Mouse (Mus musculus): Measurements from ENCODE around the gene Prm1.
"Not testable (repeated sequence)": the region's sequence is repeated elsewhere in the genome, so short reads cannot be mapped to it uniquely, and the experiment has no call there.

Gene Prm1

DNA sequence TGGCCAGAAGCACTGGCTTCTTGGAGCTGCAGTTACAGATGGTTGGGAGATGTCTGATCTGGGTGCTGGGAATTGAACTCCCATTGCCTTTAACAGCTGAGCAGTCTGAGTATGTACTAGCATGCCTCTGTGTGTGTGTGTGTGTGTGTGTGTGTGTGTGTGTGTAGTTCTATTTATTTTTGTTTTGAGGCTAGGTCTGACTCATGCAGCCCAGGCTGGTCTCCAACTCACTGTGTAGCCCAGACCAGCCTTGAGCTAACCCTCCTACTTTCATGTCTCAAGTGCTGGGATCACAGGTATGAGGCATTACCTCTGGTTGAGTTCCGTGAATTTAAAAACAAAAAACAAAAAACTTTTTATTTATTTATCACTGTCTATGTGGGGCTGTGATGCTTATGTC, 18.9 kb upstream of the Prm1 start:
- ATAC-seq (ENCODE audit: low TSS enrichment) = no peak

DNA sequence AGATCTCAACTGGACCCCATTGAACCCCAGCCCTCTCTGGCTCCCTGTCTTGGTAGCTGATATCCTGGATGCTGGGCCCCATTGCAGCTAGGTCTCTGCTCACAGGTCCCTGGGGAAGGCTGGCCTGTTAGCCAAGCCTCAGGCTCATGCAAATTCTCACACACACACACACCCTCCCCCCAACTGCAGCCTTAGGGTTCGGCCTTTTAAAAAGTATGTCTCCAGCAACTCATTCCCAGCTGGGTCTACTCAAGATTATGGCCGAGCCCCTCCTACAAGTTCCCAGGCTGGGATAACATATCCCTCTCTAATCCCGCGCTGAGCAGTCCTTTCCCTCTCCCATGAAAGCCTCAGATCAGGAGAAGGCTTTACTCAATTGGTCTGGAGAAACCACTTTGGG, 15.7 kb upstream of the Prm1 start:
- ATAC-seq (ENCODE audit: low TSS enrichment) = no peak

DNA sequence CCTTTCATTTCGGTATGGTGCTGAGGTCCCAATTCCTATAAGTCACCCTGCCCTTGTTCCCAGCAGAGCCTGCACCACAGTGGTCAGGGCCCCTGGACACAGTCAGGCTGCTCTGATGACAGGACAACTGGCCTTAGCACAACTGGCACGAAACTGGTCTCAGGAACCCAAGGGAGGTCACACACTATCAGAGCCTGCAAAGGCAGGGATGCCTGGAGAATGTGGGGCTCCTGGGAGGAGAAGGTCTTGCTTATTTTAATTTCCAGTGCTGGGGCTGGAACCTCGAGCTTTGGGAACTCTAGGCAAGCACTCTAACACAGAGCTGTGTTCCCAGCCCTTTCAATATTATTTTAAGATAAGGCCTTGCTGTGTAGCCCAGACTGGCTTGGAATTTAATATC, 14.3 kb upstream of the Prm1 start:
- ATAC-seq (ENCODE audit: low TSS enrichment) = no peak

DNA sequence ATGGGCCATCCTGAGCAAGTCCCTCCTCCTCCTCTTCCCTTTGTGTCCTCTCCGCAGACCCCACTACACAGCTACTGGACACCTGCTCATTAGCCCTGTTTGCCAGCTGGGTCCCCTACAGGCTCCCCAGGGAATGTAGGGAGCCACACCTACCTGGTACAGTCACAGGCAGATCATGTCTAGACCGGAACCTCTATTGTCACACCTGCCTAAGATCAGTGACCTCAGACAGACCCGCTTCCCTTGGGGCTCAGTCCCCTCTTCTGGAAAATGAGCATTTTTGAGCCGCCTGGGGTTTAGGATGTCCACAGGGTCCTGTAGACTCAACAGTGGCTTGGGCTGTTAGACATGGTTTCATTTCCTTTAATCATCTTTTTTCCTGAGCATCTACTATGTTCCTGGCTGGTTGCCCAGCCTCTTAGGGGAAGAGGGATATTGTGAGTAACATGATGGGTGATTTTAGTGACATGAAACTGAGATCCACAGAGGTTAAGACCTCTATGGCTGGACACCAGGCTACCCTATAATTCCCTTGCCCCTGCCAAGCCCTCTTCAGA, 13.0 kb upstream of the Prm1 start:
- ATAC-seq (ENCODE audit: low TSS enrichment) = no peak

DNA sequence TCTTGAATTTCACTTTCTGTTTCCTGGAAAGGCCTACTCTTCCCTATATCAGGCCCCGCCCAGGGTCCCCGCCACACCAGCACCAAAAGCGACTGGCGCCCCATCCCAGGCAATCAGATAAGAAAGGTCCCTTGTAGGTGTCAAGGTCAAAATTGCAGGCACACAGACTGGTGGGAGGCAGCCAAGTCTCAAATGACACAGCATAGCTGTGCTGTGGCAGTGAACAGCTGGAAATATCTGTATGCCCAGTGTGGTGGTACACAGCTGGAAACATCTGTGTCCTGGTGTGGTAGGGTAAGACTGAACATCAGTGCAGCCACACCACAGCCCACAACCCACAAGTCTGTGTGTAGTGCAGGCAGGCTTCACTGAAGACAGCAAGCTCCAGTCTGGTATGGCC, 9.2 kb upstream of the Prm1 start:
- ATAC-seq (ENCODE audit: low TSS enrichment) = no peak

DNA sequence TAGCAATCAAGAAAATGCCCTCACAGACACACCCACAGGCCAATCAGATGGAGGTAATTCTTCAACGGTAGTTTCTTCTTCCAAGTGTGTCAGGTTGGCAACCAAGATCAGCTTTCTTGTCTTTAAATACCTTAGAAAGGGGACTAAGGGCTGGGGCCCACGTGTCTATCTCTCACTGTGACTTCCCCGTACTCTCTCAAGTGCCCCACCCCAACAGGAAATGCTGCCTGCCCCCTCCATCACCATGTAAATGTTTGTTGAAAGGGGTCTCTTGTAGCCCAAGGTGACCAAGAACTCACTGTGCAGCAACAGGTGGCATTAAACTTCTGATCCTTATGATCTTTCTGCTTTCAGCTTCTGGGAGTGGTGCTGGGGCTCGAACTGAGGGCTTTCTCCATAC, 8.1 kb upstream of the Prm1 start:
- ATAC-seq (ENCODE audit: low TSS enrichment) = no peak

DNA sequence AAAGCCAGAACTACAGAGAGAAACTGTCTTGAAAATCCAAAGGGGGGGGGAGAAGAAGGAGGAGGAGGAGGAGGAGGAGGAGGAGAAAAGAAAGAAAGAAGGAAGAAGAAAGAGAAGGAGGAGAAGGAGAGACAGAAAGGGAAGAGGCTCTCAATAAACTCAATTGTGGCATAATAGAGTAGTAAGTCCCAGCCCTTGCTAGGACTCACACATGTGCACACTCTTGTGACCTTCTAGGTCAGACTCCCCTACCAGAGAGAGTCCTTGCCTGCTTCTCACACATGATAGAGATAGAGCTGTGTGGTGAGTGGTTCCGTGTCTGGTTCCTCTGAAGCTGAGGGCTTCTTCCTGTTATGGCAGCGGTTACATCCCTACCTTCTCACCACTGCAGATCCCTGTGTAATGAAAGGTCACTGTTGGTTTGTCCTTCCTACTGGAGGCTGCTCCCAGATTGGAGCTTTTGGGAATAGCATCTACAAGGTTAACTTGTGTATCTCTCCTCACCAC, 7.3 kb upstream of the Prm1 start, which contains the start of gene Gm11172:
TSS of gene Gm11172 (plus strand) at position 51 of the 507 bp plus-strand sequence.
- no peak for ATAC-seq (ENCODE audit: low TSS enrichment)

DNA sequence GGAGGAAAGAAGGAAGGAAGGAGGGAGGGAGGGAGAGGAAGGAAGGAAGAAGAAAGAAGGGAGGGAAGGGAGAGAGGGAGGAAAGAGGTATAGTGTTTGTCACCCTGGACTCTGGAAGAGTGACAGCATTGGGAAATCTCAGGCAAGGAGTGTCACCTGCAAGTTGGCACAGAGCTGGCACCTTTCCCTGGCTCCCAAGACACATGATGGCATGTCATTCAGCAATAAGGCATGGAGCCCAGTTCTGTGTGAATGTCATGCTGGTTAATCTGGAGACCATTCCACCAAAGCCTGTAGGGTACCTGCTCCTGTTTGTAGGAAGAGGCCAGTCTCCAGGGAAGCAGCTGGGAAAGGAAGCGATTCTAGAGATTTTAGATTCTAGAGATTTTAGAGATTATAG, 4.7 kb upstream of the Prm1 start:
- no peak for ATAC-seq (ENCODE audit: low TSS enrichment)

DNA sequence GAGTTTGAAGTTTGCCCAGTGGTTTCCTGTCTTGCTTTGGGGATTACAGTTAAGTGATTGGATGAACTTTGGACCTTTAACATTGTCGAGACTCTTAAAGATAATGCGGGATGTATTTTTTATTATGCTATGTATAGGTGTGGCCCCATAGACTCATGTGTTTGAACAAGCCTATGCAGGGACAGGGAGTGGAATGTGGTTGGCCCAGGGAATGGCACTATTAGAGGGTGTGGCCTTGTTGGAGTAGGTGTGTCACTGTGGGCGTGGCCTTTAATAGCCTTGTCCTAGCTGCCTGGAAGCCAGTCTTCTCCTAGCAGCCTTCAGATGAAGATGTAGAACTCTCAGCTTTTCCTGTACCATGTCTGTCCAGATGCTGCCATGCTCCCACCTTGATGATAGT, 3.2 kb downstream of the Prm1 start:
- ATAC-seq (ENCODE audit: low TSS enrichment) = not testable (repeated sequence)

DNA sequence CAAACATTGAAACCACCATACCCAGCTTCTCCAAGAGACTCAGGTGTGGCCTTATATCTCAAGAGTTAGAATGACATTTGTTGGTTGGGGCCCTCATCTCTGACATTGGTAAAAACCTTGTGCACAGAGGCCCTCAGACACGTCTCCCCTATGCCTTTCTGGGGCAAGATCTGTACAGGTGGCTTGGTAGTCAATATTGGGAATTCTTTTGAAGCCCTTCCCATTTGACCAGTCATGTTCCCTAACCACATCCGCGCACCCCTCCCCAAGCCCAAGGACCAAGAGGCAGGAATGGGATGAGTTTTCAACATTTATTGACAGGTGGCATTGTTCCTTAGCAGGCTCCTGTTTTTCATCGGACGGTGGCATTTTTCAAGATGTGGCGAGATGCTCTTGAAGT, 9.6 kb downstream of the Prm1 start, which contains the start of gene Prm2:
TSS of gene Prm2 (minus strand) at position 101 of the 400 bp plus-strand sequence.
- no peak for ATAC-seq (ENCODE audit: low TSS enrichment)

DNA sequence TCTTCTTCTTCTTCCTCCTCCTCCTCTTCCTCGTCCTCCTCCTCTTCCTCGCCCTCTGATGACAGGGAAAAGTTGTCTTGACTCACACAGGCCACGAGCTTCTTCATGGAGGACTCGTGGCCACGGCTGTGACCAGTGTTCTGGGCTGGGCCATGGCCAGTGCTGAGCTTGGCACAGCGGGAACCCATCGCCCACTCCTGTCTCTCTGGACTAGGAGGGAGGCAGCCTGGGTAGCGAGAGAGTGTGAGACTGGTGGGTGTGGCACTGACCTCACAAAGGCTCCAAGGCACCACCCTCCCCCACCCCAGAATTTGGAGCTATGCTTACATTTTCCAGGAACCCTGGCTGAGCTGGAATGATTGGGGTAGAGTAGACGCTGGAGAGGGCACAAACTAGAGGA, 14.9 kb downstream of the Prm1 start, which contains the start of gene Prm3:
TSS of gene Prm3 (minus strand) at position 213 of the 400 bp plus-strand sequence.
- no peak for ATAC-seq (ENCODE audit: low TSS enrichment)

DNA sequence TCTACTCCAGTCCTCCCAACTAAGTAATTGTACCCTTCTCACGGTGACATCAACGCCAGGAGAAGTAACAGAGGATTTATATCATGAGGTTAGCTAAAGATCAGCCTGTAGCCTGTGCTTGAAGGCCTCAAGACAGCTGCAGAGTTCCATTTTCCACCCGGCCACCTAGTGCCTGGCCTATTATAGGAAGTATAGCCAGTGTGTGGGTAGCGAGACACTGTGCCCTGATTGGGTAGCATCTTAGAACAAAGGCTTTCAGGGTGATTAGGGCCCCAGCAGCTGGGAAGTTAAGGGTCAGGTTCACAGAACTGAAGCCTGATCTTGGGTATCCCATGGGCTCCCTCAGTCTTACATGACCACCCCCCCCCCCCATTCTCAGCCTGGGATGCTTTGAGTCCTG, 16.8 kb downstream of the Prm1 start:
- no peak for ATAC-seq (ENCODE audit: low TSS enrichment)

DNA sequence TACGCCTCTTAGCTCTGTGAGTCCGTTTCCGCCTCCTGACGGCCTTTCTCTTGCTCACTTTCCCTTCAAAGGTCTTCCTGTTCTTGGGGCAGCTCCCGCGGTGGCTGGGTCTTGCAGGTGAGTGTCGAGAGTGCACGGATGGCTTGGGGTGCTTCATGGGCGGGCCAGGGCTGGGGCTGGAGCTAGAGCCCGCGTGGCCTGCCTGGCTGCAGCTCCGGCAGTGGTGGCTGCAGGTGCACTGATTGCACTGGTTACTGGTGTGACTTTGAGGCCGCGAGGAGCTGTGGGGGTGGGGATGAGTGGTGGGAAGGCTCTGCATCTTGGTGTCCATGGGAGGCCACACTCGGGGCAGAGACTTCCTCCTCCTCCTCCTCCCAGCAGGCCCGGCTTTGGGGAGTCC, 17.4 kb downstream of the Prm1 start, which contains the start of gene Tnp2:
TSS of gene Tnp2 (minus strand) at position 390 of the 400 bp plus-strand sequence.
- ATAC-seq (ENCODE audit: low TSS enrichment) = no peak

DNA sequence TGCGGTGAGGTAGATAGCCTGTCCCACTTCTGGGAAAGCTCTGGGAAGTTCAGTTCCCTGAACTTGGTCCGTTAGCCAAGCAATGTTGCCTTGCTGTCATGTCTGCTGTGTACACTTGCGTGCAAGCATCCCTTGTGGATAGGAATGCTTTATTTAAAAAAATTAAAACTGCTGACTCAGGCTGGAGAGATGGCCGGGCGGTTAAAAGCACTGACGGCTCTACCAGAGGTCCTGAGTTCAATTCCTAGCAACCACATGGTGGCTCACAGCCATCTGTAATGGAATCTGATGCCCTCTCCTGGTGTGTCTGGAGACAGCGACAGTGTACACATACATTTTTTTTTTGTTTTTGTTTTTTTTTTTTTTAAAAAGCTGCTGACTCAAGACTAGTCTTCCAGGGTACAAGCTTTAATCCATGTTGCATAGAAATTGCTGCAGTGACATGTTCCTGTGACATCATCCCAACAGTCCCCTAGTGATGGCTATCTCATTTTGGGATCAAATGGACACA, 18.0 kb downstream of the Prm1 start:
- ATAC-seq (ENCODE audit: low TSS enrichment) = no peak

DNA sequence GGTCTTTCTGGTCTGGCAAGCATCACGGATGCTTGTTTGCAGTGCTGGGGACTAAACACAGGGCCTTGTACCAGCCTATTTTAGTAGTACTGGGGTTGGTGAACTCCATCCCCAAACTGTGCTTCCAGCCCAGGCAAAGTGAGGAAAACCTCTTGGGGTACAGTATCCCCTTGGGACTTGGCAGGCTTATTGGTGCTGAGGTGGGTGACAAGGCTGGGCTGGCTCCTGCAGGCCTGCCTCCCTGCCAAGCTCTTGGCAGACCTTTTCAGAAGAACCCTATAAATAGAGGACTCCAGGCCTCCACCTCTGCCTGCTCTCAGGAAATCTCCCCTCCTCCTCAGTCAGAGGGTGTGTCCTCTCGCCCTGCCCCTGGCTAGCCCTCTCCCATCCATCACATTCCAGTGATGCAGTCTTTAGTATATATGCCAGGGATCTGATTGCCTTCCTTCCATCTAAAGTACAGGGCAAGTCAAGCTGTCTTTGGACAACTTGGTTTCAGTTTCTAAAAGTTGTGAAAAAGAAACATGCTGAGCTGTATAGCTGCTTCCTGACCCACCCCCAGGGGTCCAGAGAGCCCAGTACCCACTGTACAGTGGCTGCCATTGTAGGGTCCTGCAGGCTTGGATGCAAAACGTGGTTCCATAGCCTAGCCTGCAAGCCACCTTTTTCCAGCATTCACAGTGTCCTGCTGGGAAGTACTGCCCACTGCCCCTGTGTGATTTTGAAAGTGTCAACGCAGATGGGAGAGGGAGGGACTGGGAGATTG, 18.7 kb downstream of the Prm1 start:
- no peak for ATAC-seq (ENCODE audit: low TSS enrichment)

DNA sequence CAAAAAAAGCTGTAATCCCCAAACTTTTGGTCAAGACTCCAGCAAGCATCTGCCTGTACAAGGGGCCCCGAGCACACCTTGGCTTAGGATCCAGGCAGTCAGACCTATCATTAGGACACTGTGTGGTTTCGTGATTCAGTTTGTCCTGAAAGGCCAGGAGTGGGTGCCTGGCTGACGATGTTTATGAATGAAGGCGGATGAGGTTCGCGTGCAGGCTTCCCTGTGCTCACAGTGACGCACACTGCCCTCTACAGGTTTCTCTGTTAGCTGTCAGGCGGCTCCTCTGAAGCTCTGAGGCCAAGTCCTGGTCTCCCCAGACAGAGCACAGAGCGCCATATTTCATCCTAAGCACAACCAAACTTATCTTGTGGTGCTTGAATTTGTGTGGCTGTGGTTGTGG, 19.4 kb downstream of the Prm1 start:
- peak; percentile 75 for ATAC-seq (ENCODE audit: low TSS enrichment)

DNA sequence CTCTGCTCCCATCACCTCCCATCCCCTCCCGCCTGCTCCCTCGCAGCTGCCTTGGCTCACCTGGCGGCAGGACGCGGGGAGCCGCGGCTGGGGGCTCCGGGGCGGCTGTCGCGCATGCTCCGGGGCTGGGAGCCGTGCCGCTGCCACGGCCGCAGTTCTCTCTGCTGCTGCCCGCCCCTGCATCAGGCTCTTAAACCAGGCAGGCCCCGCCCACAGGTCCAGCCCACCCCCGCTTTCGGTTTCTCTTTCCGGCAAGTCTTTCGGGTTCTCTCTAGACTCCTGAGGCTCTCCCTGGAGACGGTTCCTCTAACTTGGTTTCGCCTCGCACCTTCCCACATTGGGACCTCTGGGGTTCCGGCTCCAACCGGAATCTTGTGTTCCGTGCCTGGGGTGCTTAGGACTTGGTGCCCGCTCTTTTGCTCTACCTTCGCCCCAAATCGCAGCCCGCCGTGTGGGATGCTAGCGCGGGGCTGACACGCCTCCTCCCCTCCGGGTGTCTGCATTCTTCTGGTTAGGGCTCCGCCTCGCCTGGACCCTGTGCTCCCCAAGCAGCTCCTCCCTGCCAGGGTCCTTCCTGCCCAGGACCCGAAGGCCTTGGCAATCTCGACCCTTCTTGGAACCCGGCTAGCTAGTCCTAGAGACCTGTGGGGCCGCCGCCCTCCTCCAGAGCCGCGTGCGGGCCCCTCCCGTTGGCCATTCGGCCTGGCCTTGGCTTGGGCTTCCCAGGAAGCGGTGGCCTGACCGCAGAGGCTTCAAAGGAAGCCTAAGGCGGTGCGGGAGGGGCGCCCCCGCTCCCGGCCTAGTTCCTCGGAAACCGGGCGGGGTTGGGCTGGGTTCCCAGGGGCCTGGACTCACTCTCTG, 20.0 kb downstream of the Prm1 start, which contains the start of gene Socs1:
TSS of gene Socs1 (minus strand) at position 166 of the 861 bp plus-strand sequence.
- peak; percentile 73 for ATAC-seq (ENCODE audit: low TSS enrichment)

DNA sequence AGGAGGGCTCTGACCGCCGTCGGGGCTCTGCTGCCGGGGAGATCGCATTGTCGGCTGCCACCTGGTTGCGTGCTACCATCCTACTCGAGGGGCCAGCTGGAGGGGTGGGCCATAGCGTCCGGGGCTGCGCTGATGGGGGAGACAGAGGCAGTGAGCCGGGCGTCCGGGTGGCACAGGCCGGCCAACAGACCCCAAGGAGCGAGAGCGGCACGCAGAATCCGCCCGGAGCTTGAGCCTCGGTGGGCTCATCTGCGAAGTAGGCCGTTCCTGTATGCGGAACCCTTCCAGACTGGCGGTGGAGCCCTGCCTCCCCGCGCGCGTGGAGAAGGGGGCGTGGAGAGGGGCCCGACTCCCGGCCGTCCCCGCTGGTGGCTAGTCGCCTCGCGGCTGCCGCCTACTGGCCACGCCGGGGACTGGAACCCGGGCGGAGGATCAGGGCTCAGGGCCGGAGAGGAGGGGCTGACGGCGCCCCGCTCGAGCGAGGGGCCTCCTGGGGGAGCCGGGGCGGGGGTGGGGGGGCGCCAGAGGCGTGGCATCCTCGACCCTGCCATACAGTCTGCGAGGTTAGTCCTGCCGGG, 20.8 kb downstream of the Prm1 start:
- peak; percentile 27 for ATAC-seq (ENCODE audit: low TSS enrichment)

DNA sequence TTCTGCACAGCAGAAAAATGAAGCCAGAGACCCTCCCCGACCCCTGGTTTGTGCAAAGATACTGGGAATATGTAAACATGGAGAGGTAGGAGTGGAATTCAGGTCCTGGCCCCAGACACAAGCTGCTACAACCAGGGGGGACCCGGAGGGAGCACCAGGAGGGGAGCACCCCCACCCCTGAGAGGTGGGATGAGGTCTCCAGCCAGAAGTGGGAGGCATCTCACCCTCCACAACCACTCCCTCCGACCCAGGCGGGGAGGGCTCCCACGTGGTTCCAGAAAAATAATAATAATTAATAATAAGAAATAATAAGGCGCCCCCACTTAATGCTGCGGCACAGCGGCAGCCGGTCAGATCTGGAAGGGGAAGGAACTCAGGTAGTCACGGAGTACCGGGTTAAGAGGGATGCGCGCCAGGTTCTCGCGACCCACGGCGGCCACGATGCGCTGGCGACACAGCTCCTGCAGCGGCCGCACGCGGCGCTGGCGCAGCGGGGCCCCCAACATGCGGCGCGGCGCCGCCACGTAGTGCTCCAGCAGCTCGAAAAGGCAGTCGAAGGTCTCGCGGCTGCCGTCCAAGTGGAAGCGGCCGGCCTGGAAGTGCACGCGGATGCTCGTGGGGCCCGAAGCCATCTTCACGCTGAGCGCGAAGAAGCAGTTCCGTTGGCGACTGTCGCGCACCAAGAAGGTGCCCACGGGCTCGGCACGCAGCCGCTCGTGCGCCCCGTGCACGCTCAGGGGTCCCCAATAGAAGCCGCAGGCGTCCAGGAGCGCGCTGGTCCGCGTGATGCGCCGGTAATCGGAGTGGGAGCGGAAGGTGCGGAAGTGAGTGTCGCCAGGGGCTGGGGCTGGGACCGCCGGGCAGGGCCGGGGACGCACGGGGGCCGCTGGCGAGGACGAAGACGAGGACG, 21.5 kb downstream of the Prm1 start:
- ATAC-seq (ENCODE audit: low TSS enrichment) = no peak

DNA sequence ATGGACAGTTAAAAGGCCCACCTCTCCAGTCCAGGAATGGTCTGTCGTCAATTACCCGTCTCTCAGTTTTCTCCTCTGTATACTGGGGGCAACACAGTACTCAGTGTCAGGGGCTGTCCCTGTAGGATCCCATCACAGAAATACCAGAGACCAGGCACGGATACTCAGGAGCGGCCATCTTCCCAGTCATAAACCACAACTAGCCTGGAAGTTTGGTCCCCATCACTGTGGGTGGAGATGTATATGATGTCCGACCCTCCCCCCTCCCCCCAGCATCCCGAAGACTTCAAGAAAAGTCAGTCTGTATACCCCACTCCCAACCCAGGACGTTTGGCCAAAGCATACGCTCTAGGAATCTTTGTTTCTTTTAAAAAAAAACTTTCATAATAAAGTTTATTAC, 22.2 kb downstream of the Prm1 start:
- no peak for ATAC-seq (ENCODE audit: low TSS enrichment)

DNA sequence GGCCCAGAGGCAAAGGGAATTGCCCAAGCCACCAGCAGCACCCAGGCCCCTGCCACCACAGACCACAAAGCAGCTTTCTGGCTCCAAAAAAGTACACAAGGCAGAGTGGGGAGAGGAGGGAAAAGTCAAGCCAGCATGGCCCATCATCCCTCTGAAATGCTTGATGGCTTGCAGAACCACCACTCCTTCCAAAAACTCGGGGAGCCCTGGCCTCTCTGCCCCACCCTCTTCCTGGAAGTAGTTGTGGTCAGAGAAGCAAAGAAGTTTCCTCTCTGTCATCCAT, 22.5 kb downstream of the Prm1 start:
- no peak for ATAC-seq (ENCODE audit: low TSS enrichment)
